Mouse (Mus musculus) lung, embryonic 16.5 days (tissue): Measurements from ENCODE around the gene Prr14l. TPM values are rescaled to one million over a fixed set of nuclear protein-coding genes. Genes with fewer than 3 reads are reported as not detected.
"Not testable (repeated sequence)": the region's sequence is repeated elsewhere in the genome, so short reads cannot be mapped to it uniquely, and the experiment has no call there.

ENCODE experiments used
- ATAC-seq: fragments of 200-750 bp; cut with Nextera tagmentation; 2 replicates; pipeline ENCODE4 v1.8.0; 2017; ENCODE audit warnings: low read depth, mild to moderate bottlenecking, moderate library complexity
- H3K27ac ChIP-seq: fragments of 300-500 bp; sonication (generic); 2 replicates; pipeline ENCODE4 v1.5.1; 2014; ENCODE audit warnings: mild to moderate bottlenecking, control low read depth, low read length
- H3K27me3 ChIP-seq: fragments of 300-500 bp; sonication (generic); 2 replicates; pipeline ENCODE4 v1.6.1; 2014; ENCODE audit warnings: low read depth, low read length, mixed read lengths; ENCODE audit not compliant: control insufficient read depth, insufficient read depth
- H3K36me3 ChIP-seq: fragments of 300-500 bp; sonication (generic); 2 replicates; pipeline ENCODE4 v1.6.1; 2014; ENCODE audit warnings: low read length; ENCODE audit not compliant: control insufficient read depth, insufficient read depth
- H3K4me1 ChIP-seq: fragments of 300-500 bp; sonication (generic); replicated peaks from 2 replicates; pipeline ENCODE4 v1.6.1; 2014; ENCODE audit warnings: low read length, mixed read lengths; ENCODE audit not compliant: control insufficient read depth, insufficient read depth
- H3K4me2 ChIP-seq: fragments of 300-500 bp; sonication (generic); 2 replicates; pipeline ENCODE4 v1.6.1; 2014; ENCODE audit warnings: low read depth, low read length, control low read depth
- H3K4me3 ChIP-seq: fragments of 300-500 bp; sonication (generic); 2 replicates; pipeline ENCODE4 v1.5.1; 2014; ENCODE audit warnings: mild to moderate bottlenecking, low read length, control low read depth
- H3K9ac ChIP-seq: fragments of 300-500 bp; sonication (generic); 2 replicates; pipeline ENCODE4 v1.6.1; 2014; ENCODE audit warnings: low read length, control low read depth
- H3K9me3 ChIP-seq: fragments of 300-500 bp; sonication (generic); 2 replicates; pipeline ENCODE4 v1.6.1; 2016; ENCODE audit warnings: low read length; ENCODE audit not compliant: control insufficient read depth
- WGBS: fragments of 180-500 bp; shearing (Covaris S2); extraction: QIAGEN DNeasy Blood & Tissue Kit; methylation state at CpG from one replicate; pipeline ENCODE4 v1.1.7; 2014; 5-methylcytosine and 5-hydroxymethylcytosine counted together
- polyA plus RNA-seq: library from polyadenylated mRNA; unstranded; fragments of >200 nt; fragmentation: Nextera tagmentation; extraction: Ambion mirVana; gene quantifications from 2 replicates; pipeline ENCODE4 v1.2.1, GENCODE M21; 2015

Prr14l gene
- polyA plus RNA-seq, 1 experiment from 2014 or later, result 9.7 TPM

GRCm38 (mm10) chr5:32767636-32768373 lies 86.3 kb downstream of the Prr14l start:
- Histone ChIP-seq H3K9ac (no peak overlapping the region), H3K27me3 (no peaks in the 10 kb centered on the region), H3K9me3 (no peaks in the 10 kb centered on the region), H3K27ac (no peak overlapping the region), H3K4me1 (no peaks in the 10 kb centered on the region), H3K4me2 (no peak overlapping the region), H3K4me3 (no peak overlapping the region), H3K36me3 (no peaks in the 10 kb centered on the region; the same call in none of the 2 replicates)
- no peak for ATAC-seq
- 83% methylated on average over 4 of the region's 4 CpGs for WGBS

GRCm38 (mm10) chr5:32767004-32767403 lies 87.1 kb downstream of the Prr14l start:
- ATAC-seq, result no peak
- no peaks in the 10 kb centered on the region for H3K4me1 ChIP-seq
- H3K9ac ChIP-seq, result no peak overlapping the region
- H3K36me3 ChIP-seq, result no peaks in the 10 kb centered on the region; the same call in none of the 2 replicates
- no peak overlapping the region for H3K27ac ChIP-seq
- no peak overlapping the region for H3K4me2 ChIP-seq
- 50% methylated on average over 3 of the region's 3 CpGs for WGBS
- H3K27me3 ChIP-seq, result no peaks in the 10 kb centered on the region
- H3K4me3 ChIP-seq, result no peak overlapping the region
- H3K9me3 ChIP-seq, result no peaks in the 10 kb centered on the region

DNA sequence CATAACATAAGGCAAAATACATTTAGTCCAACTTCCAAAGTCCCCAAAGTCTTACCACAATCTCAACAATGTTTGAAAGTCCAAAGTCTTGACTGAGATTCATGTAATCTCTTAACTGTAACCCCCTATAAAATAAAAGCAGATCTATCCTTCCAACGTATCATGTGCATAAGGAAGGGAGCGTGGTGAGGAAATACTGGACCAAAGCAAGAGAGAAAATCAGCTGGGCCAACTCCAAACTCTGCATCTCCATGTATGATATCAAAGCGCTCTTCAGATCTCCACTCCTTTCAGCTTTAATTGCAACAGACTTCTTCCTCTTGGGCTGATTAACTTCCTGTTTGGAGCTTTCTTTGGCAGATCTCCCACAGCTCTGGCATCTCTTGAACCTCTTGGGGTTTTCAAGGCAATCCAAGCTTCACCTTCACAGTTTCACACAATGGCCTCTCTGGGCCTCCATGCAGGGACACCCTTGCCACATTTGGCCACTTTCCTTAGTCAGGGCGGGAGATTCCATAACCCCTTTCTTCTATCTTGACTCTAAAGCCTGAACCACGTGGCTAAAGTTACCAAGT lies 92.4 kb downstream of the Prr14l start:
- H3K9ac ChIP-seq, result no peak overlapping the region
- no peak overlapping the region for H3K27ac ChIP-seq
- ATAC-seq, result no peak
- WGBS, result 73% methylated on average over 5 of the region's 5 CpGs
- no peaks in the 10 kb centered on the region for H3K27me3 ChIP-seq
- no peak overlapping the region for H3K4me3 ChIP-seq
- H3K4me1 ChIP-seq, result no peaks in the 10 kb centered on the region
- H3K4me2 ChIP-seq, result no peak overlapping the region
- no peaks in the 10 kb centered on the region; the same call in 1 of the 2 replicates for H3K36me3 ChIP-seq
- H3K9me3 ChIP-seq, result no peaks in the 10 kb centered on the region

- H3K36me3 ChIP-seq, result no peaks in the 10 kb centered on the region; the same call in 1 of the 2 replicates
- no peaks in the 10 kb centered on the region for H3K27me3 ChIP-seq
- H3K9me3 ChIP-seq, result no peaks in the 10 kb centered on the region
- no peak overlapping the region for H3K9ac ChIP-seq
- 55% methylated on average over 3 of the region's 3 CpGs for WGBS
- H3K4me2 ChIP-seq, result no peak overlapping the region
- H3K27ac ChIP-seq, result no peak overlapping the region
- ATAC-seq, result no peak
- H3K4me3 ChIP-seq, result no peak overlapping the region
- no peaks in the 10 kb centered on the region for H3K4me1 ChIP-seq
Measured at GRCm38 (mm10) chr5:32760787-32761186, 93.3 kb downstream of the Prr14l start.

DNA sequence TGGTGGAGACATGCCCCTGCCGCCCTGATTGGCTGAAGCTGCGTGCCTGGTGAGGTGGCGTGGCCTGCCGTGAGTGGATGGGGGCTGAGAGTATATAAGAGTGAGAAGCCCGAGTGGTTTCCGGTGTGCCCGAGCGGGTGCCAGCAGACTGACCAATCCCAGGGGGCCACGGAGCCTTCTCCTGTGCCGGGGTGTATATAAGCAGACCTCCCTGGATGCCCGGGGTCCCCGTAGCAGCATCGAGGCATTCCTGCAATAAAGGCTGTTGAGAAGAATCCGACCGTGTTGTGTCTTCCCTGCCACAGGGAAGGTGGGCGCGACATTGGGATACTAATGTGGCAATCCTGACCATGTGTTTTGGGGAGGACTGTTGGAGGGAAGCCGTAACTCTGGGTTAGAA lies 93.7 kb downstream of the Prr14l start:
- H3K27ac ChIP-seq, H3K4me2 ChIP-seq, ATAC-seq, H3K9me3 ChIP-seq, H3K4me1 ChIP-seq, H3K36me3 ChIP-seq, H3K9ac ChIP-seq, H3K27me3 ChIP-seq, H3K4me3 ChIP-seq: not testable (repeated sequence)
- WGBS, result 95% methylated on average over 15 of the region's 18 CpGs

DNA sequence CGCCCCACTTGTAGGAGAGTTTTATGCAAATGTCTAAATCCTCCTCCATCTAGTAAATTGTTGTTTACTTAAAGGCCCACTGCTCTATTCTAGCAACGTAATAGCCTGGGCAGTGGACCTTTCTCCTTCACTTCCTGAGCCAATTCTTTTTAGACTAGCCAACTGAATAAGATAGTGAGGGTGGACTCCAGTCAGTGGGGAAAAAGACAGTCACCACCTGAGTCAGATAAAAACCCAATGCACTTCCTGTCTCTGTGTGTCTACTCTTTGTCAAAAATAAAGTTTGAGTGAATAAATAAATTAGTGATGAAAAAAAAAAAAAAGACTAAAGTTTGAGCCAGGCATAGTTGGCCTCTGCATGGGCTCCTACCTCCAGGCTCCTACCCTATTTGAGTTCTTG lies 94.4 kb downstream of the Prr14l start:
- no peak overlapping the region for H3K4me2 ChIP-seq
- H3K9me3 ChIP-seq, result no peaks in the 10 kb centered on the region
- no peaks in the 10 kb centered on the region for H3K27me3 ChIP-seq
- H3K27ac ChIP-seq, result no peak overlapping the region
- H3K4me3 ChIP-seq, result no peak overlapping the region
- no peaks in the 10 kb centered on the region; the same call in 1 of the 2 replicates for H3K36me3 ChIP-seq
- WGBS, result 75% methylated on average over 2 of the region's 2 CpGs
- ATAC-seq, result no peak
- no peak overlapping the region for H3K9ac ChIP-seq
- H3K4me1 ChIP-seq, result no peaks in the 10 kb centered on the region

GRCm38 (mm10) chr5:32756141-32756540 lies 97.9 kb downstream of the Prr14l start:
- WGBS, result 87% methylated on average over 8 of the region's 8 CpGs
- no peaks in the 10 kb centered on the region for H3K9me3 ChIP-seq
- no peak overlapping the region for H3K4me2 ChIP-seq
- H3K27ac ChIP-seq, result no peak overlapping the region
- no peaks in the 10 kb centered on the region for H3K4me1 ChIP-seq
- H3K4me3 ChIP-seq, result no peak overlapping the region
- H3K27me3 ChIP-seq, result no peaks in the 10 kb centered on the region
- H3K9ac ChIP-seq, result no peak overlapping the region
- H3K36me3 ChIP-seq, result no peaks in the 10 kb centered on the region
- ATAC-seq, result no peak

GRCm38 (mm10) chr5:32751736-32752135 lies 102.3 kb downstream of the Prr14l start:
- H3K27ac ChIP-seq, result no peak overlapping the region
- no peaks in the 10 kb centered on the region for H3K9me3 ChIP-seq
- no peak overlapping the region for H3K4me3 ChIP-seq
- WGBS, result 64% methylated on average over 2 of the region's 2 CpGs
- no peak overlapping the region for H3K9ac ChIP-seq
- H3K4me2 ChIP-seq, result no peak overlapping the region
- no peak for ATAC-seq
- no peaks in the 10 kb centered on the region for H3K27me3 ChIP-seq
- no peaks in the 10 kb centered on the region; the same call in 1 of the 2 replicates for H3K4me1 ChIP-seq
- H3K36me3 ChIP-seq, result no peaks in the 10 kb centered on the region

DNA sequence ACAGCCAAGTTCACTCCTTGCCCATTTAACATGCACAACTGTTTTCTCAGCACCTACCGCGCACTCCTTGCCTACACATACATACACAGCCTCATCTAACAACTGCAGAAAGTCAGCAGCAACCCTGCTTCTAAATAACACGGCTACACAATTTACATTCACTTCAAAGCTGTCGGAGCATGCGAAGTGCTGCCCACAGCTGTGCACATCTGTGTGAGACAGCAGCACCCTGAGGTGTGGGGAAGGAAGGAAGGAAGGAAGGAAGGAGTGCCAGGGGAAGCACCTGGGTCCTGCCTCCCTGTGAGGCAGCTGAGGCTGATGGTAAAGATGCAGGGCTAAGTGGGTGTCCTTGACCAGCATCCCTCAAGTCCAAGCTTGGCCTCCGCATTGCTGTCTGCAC lies 105.1 kb downstream of the Prr14l start:
- no peak for ATAC-seq
- Histone ChIP-seq H3K36me3 (no peaks in the 10 kb centered on the region), H3K4me2 (no peak overlapping the region), H3K4me3 (no peak overlapping the region), H3K9me3 (no peaks in the 10 kb centered on the region), H3K9ac (no peak overlapping the region; the same call in 1 of the 2 replicates), H3K27ac (no peak overlapping the region), H3K4me1 (peaks cover 12% of the 10 kb centered on the region), H3K27me3 (no peaks in the 10 kb centered on the region)
- WGBS, result 77% methylated on average over 6 of the region's 6 CpGs
